Mouse (Mus musculus) kidney, embryonic 16.5 days (tissue): ENCODE measurements at regions not wholly inside any gene's neighbourhood (a gene's known extent, or its start where the extent isn't known, plus 50 kb on each side); places are given as distances from the start of the nearest gene placed in this dataset.
A peak's percentile ranks its signal among the peaks of the same experiment; 100 is the strongest.

Experiments
- ATAC-seq: fragments of 200-750 bp; cut with Nextera tagmentation; 2 replicates; pipeline ENCODE4 v1.8.0; 2017; ENCODE audit warnings: moderate TSS enrichment; ENCODE audit not compliant: low FRiP score, low TSS enrichment
- H3K27ac ChIP-seq: fragments of 300-500 bp; sonication (generic); 2 replicates; pipeline ENCODE4 v1.5.1; 2014; ENCODE audit warnings: low read length
- H3K27me3 ChIP-seq: fragments of 300-500 bp; sonication (generic); 2 replicates; pipeline ENCODE4 v1.6.1; 2014; ENCODE audit warnings: low read length, control low read depth, mixed read lengths; ENCODE audit not compliant: insufficient read depth
- H3K36me3 ChIP-seq: fragments of 300-500 bp; sonication (generic); 2 replicates; pipeline ENCODE4 v1.6.1; 2014; ENCODE audit warnings: low read length, control low read depth, mixed read lengths; ENCODE audit not compliant: insufficient read depth
- H3K4me1 ChIP-seq: fragments of 300-500 bp; sonication (generic); 2 replicates; pipeline ENCODE4 v1.6.1; 2014; ENCODE audit warnings: low read length, control low read depth, mixed read lengths; ENCODE audit not compliant: insufficient read depth
- H3K4me2 ChIP-seq: fragments of 300-500 bp; sonication (generic); replicated peaks from 2 replicates; pipeline ENCODE4 v1.6.1; 2014; ENCODE audit warnings: low read depth, low read length
- H3K4me3 ChIP-seq: fragments of 300-500 bp; sonication (generic); 2 replicates; pipeline ENCODE4 v1.5.1; 2014; ENCODE audit warnings: mild to moderate bottlenecking, low read length
- H3K9ac ChIP-seq: fragments of 300-500 bp; sonication (generic); replicated peaks from 2 replicates; pipeline ENCODE4 v1.6.1; 2014; ENCODE audit warnings: low read length
- H3K9me3 ChIP-seq: fragments of 300-500 bp; sonication (generic); 2 replicates; pipeline ENCODE4 v1.6.1; 2016; ENCODE audit warnings: low read length, control low read depth
- WGBS: fragments of 180-500 bp; shearing (Covaris S2); extraction: QIAGEN DNeasy Blood & Tissue Kit; methylation state at CpG from one replicate; pipeline ENCODE4 v1.1.7; 2014; 5-methylcytosine and 5-hydroxymethylcytosine counted together

GRCm38 (mm10) chr3:128347782-128348574, 451.9 kb upstream of the Fam241a start:
- H3K27me3 ChIP-seq = peaks cover 2% of the 10 kb centered on the region; the same call in 1 of the 2 replicates

DNA sequence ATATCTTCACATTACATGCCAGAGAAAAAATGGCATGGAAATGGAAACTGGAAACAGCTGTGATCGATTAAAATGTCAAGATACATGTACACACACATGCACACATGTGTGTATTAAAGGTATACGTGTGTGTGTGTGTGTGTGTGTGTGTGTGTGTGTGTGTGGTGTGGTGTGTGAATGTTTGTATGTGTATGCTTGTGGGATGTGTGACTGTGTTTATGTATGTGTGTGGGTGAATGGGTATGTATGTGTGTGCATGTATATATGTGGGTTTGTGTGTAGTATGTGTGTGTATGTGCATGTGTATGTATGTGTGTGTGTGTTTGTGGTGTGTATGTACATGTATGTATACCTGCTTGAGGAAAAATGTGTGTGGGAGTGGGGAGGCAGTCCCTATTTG, 441.4 kb upstream of the Fam241a start:
- 62% methylated on average over 2 of the region's 2 CpGs for WGBS
- Histone ChIP-seq H3K9me3 (no peaks in the 10 kb centered on the region), H3K27me3 (no peaks in the 10 kb centered on the region), H3K36me3 (no peaks in the 10 kb centered on the region), H3K9ac (no peak overlapping the region), H3K4me2 (no peak overlapping the region), H3K4me1 (no peaks in the 10 kb centered on the region), H3K27ac (no peak overlapping the region), H3K4me3 (no peak overlapping the region)
- no peak for ATAC-seq

More at GRCm38 (mm10) chr3:128347782-128348574, 451.9 kb upstream of the Fam241a start:
- H3K4me3 ChIP-seq = no peak overlapping the region
- H3K36me3 ChIP-seq = no peaks in the 10 kb centered on the region
- H3K9me3 ChIP-seq = no peaks in the 10 kb centered on the region
- peak; percentile 77 for ATAC-seq
- peak overlapping the region; percentile 35; the same call in 1 of the 2 replicates for H3K27ac ChIP-seq
- H3K9ac ChIP-seq = no peak overlapping the region
- no peak overlapping the region; the same call in 1 of the 2 replicates for H3K4me2 ChIP-seq
- H3K4me1 ChIP-seq = peaks cover 6% of the 10 kb centered on the region; the same call in 1 of the 2 replicates
- WGBS = 51% methylated on average over 8 of the region's 8 CpGs

- H3K4me1 ChIP-seq = no peaks in the 10 kb centered on the region
- 26% methylated on average over 5 of the region's 5 CpGs for WGBS
- no peak overlapping the region for H3K4me2 ChIP-seq
- H3K9ac ChIP-seq = no peak overlapping the region
- ATAC-seq = peak; percentile 93
- no peaks in the 10 kb centered on the region for H3K27me3 ChIP-seq
- H3K4me3 ChIP-seq = no peak overlapping the region
- no peak overlapping the region for H3K27ac ChIP-seq
- no peaks in the 10 kb centered on the region for H3K9me3 ChIP-seq
- no peaks in the 10 kb centered on the region for H3K36me3 ChIP-seq
Observed at GRCm38 (mm10) chr3:128337031-128337430, 440.9 kb upstream of the Fam241a start.

GRCm38 (mm10) chr3:128327677-128328076, 431.6 kb upstream of the Fam241a start:
- 84% methylated on average over 5 of the region's 5 CpGs for WGBS
- Histone ChIP-seq H3K27me3 (no peaks in the 10 kb centered on the region), H3K9ac (no peak overlapping the region), H3K9me3 (no peaks in the 10 kb centered on the region), H3K4me2 (no peak overlapping the region), H3K4me1 (no peaks in the 10 kb centered on the region), H3K36me3 (no peaks in the 10 kb centered on the region), H3K4me3 (no peak overlapping the region), H3K27ac (no peak overlapping the region)
- ATAC-seq = no peak

GRCm38 (mm10) chr3:128301312-128301711, 405.2 kb upstream of the Fam241a start:
- no peaks in the 10 kb centered on the region for H3K27me3 ChIP-seq
- no peak overlapping the region for H3K4me3 ChIP-seq
- ATAC-seq = no peak
- H3K36me3 ChIP-seq = no peaks in the 10 kb centered on the region
- no peaks in the 10 kb centered on the region for H3K4me1 ChIP-seq
- H3K27ac ChIP-seq = no peak overlapping the region
- no peak overlapping the region for H3K4me2 ChIP-seq
- 93% methylated on average over 4 of the region's 4 CpGs for WGBS
- no peak overlapping the region for H3K9ac ChIP-seq
- H3K9me3 ChIP-seq = no peaks in the 10 kb centered on the region

DNA sequence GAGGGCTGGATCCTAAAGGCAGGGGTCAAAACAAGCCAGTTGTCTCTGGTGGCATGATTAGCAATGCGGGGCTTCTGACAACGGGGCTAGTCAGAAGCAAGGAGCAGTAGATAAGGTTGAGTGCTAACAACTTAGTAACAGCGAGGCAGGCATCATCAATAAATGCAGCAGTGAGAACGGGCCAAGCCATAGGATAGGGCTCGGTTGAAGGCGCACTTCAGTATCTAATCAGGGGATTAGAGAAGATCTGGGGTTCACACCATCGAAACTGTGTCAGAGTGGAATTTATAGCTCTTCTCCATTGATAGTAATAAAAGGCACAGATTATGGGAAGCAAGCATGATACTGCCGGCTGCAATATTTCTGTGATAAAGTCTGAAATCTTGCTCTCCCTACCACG, 402.0 kb upstream of the Fam241a start:
- H3K27ac ChIP-seq = no peak overlapping the region
- no peak overlapping the region for H3K4me3 ChIP-seq
- WGBS = 78% methylated on average over 9 of the region's 9 CpGs
- H3K9ac ChIP-seq = no peak overlapping the region
- H3K9me3 ChIP-seq = no peaks in the 10 kb centered on the region
- no peak overlapping the region for H3K4me2 ChIP-seq
- H3K4me1 ChIP-seq = no peaks in the 10 kb centered on the region
- H3K36me3 ChIP-seq = no peaks in the 10 kb centered on the region
- ATAC-seq = no peak
- no peaks in the 10 kb centered on the region for H3K27me3 ChIP-seq

- 43% methylated on average over 4 of the region's 4 CpGs for WGBS
- no peaks in the 10 kb centered on the region for H3K36me3 ChIP-seq
- H3K9ac ChIP-seq = no peak overlapping the region
- H3K27me3 ChIP-seq = no peaks in the 10 kb centered on the region
- H3K4me1 ChIP-seq = no peaks in the 10 kb centered on the region
- H3K9me3 ChIP-seq = 0 out of 2 replicates have a peak, but pooled peaks cover 3% of the 10 kb centered on the region
- no peak overlapping the region for H3K4me2 ChIP-seq
- ATAC-seq = no peak; the same call in 1 of the 2 replicates
- H3K27ac ChIP-seq = no peak overlapping the region
- no peak overlapping the region for H3K4me3 ChIP-seq
Observed at GRCm38 (mm10) chr3:128287846-128288245, 391.7 kb upstream of the Fam241a start.

DNA sequence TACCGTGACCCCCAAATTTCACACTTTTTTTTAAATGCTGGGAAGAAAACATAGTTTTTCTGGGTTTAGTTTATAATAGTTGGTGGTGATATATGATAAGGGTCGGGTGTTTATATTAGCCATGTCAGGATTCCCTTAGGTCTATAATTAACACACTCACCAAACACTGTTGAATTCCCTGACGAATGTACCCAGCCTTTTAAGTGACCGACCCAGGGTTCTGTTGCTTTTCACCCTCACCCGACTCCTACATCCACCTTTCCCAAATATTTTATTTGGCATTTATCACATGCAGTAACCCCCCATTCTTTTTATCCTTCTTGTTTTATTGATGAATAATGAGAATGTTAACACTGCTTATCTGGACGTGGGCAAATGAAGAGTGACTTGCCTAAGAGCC, 389.1 kb upstream of the Fam241a start:
- Histone ChIP-seq H3K4me2 (no peak overlapping the region), H3K4me1 (no peaks in the 10 kb centered on the region), H3K27ac (no peak overlapping the region), H3K36me3 (no peaks in the 10 kb centered on the region), H3K4me3 (no peak overlapping the region), H3K9me3 (0 out of 2 replicates have a peak, but pooled peaks cover 3% of the 10 kb centered on the region), H3K27me3 (no peaks in the 10 kb centered on the region), H3K9ac (no peak overlapping the region)
- 42% methylated on average over 6 of the region's 6 CpGs for WGBS
- no peak for ATAC-seq

DNA sequence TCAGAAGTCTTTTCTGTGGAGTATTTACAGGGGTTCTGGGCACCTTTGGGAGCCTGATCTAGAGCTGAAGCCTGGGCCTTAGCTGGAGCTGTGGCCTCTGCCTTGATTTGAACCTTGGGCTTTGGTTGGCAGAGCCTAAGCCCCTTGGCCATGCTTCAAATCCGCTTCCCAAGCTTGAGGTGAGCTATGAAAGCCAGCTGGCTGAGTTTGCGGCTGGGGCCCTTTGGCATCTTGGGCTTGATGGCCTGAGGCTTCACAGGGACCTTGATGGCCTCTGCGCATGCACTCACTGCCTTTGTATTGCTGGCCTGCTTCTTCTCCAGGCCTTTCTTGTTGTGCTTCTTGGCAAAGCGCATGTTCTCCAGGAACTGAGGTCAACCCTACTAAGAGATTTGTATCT, 384.5 kb upstream of the Fam241a start:
- no peak overlapping the region for H3K4me2 ChIP-seq
- no peak overlapping the region for H3K27ac ChIP-seq
- no peaks in the 10 kb centered on the region for H3K4me1 ChIP-seq
- no peak for ATAC-seq
- 95% methylated on average over 4 of the region's 4 CpGs for WGBS
- H3K9ac ChIP-seq = no peak overlapping the region
- no peaks in the 10 kb centered on the region for H3K9me3 ChIP-seq
- no peak overlapping the region for H3K4me3 ChIP-seq
- H3K36me3 ChIP-seq = no peaks in the 10 kb centered on the region
- no peaks in the 10 kb centered on the region for H3K27me3 ChIP-seq

- Histone ChIP-seq H3K36me3 (no peaks in the 10 kb centered on the region), H3K4me2 (no peak overlapping the region), H3K4me1 (no peaks in the 10 kb centered on the region; the same call in 1 of the 2 replicates), H3K9me3 (no peaks in the 10 kb centered on the region), H3K27me3 (no peaks in the 10 kb centered on the region), H3K4me3 (no peak overlapping the region), H3K9ac (no peak overlapping the region), H3K27ac (no peak overlapping the region)
- 48% methylated on average over 6 of the region's 6 CpGs for WGBS
- ATAC-seq = no peak; the same call in 1 of the 2 replicates
Observed at GRCm38 (mm10) chr3:128270576-128270975, 374.5 kb upstream of the Fam241a start.
